26 mouse cellular contexts compared by ENCODE assay signal in the genomic region with DNA sequence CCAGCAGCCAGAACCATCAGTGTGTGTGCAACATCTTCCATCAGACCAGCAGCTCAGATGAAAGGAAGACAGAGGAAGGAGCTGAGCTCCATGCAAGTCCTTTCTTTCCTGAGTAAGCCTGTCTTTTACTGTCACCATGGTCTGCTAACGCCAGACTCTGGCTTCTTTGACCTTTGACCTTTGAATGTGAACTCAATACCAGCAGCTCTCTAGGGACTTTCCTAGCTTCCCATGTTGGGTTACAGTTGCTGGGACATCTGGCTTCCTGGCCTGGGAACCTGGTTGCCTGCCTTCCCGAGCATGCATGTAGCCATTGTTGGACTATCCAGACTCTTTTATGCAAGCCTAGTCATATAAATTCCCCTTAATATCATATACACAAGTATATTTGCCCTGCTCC.
"Had no signal": no experiment of that assay in that cellular context is flagged by ENCODE, and none has a peak within 500 bp of the region (broad histone marks: within the 10 kb centered on the region; RNA-seq: fewer than 3 reads in every experiment).

No protein-coding gene starts in this region.

- H3K27me3 ChIP-seq: kidney, embryonic 15.5 days; limb, embryonic 12.5 days; limb, embryonic 15.5 days; megakaryocyte, embryonic 14.5 days; midbrain, embryonic 12.5 days; neural tube, embryonic 13.5 days; stomach, embryonic 15.5 days had no signal

- H3K9me3 ChIP-seq: kidney, embryonic 15.5 days; limb, embryonic 12.5 days; limb, embryonic 15.5 days; midbrain, embryonic 12.5 days; neural tube, embryonic 13.5 days; stomach, embryonic 15.5 days had no signal

- H3K4me3 ChIP-seq: kidney, embryonic 15.5 days; left cerebral cortex, adult 2 months; limb, embryonic 12.5 days; limb, embryonic 15.5 days; midbrain, embryonic 12.5 days; myocyte; neural tube, embryonic 13.5 days; stomach, embryonic 15.5 days had no signal

- ATAC-seq: intestine, postnatal 0 days; liver, postnatal 0 days; lung, postnatal 0 days; midbrain, embryonic 16.5 days had no signal

- H3K9ac ChIP-seq: kidney, embryonic 15.5 days; limb, embryonic 12.5 days; limb, embryonic 15.5 days; liver, embryonic 14.5 days; liver, postnatal 0 days; lung, embryonic 14.5 days; midbrain, embryonic 12.5 days; neural tube, embryonic 13.5 days; stomach, embryonic 15.5 days had no signal

- H3K4me2 ChIP-seq: kidney, embryonic 15.5 days; limb, embryonic 12.5 days; limb, embryonic 15.5 days; liver, embryonic 11.5 days; lung, embryonic 14.5 days; midbrain, embryonic 12.5 days; neural tube, embryonic 13.5 days; stomach, embryonic 15.5 days had no signal

- H3K27ac ChIP-seq: kidney, embryonic 15.5 days; left cerebral cortex, adult 2 months; limb, embryonic 12.5 days; limb, embryonic 15.5 days; liver, embryonic 14.5 days; midbrain, embryonic 12.5 days; neural tube, embryonic 13.5 days; stomach, embryonic 15.5 days had no signal

- DNase-seq: kidney, adult 2 months; kidney, postnatal 14 days; kidney, postnatal 4 days; layer of hippocampus, adult 9-11 months; left cerebral cortex, postnatal 4 days; liver, postnatal 0 days; lung, embryonic 14.5 days; lung, postnatal 36 days; retina, postnatal 1 day; right cerebral cortex, postnatal 25 days; spleen, adult 18-20 months; thymus, postnatal 25 days had no signal

- H3K4me1 ChIP-seq: kidney, embryonic 15.5 days; limb, embryonic 12.5 days; limb, embryonic 15.5 days; megakaryocyte, embryonic 14.5 days; midbrain, embryonic 12.5 days; neural tube, embryonic 13.5 days; stomach, embryonic 15.5 days had no signal

- H3K36me3 ChIP-seq: kidney, embryonic 15.5 days; limb, embryonic 12.5 days; limb, embryonic 15.5 days; midbrain, embryonic 12.5 days; neural tube, embryonic 13.5 days; stomach, embryonic 15.5 days had no signal
